Mouse (Mus musculus): ENCODE results near the gene Tpsg1. TPM values are rescaled to one million over a fixed set of nuclear protein-coding genes. Genes with fewer than 3 reads are reported as not detected.
A peak's percentile ranks its signal among the peaks of the same experiment; 100 is the strongest.

The Tpsg1 gene
- total RNA-seq, 2 experiments from 2014 or later: not detected

GRCm38 (mm10) chr17:25406011-25406441 is 37.0 kb downstream of the Tpsg1 start:
- peak in 1 of 2 experiments; percentile 55 for DNase-seq (ENCODE audit: extremely low spot score in 1 of 2, low spot score in 1 of 2)

GRCm38 (mm10) chr17:25407352-25407751 is 38.3 kb downstream of the Tpsg1 start:
- no peak for DNase-seq (ENCODE audit: extremely low spot score in 1 of 2, low spot score in 1 of 2)

GRCm38 (mm10) chr17:25408302-25408999 is 39.4 kb downstream of the Tpsg1 start:
- no peak for DNase-seq (ENCODE audit: extremely low spot score in 1 of 2, low spot score in 1 of 2)

DNA sequence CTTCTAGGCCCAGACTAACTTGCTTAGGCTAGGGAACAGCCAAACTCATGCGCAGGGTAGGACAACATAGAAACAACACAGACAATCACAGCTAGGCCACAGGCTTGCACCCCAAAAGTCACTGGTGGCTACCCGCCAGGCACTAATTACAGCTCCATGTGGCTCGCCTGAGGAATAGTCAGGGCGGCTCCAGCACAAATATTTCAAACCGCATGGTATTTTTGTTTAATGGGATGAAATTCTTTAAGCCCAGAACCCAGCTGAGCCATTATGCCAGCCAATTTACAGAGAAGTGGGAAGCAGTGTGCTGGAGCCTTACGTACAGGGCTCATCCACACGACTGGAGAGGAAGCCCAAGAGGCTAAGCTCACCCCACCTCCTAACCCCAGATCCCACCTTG is 40.5 kb downstream of the Tpsg1 start:
- no peak for DNase-seq (ENCODE audit: extremely low spot score in 1 of 2, low spot score in 1 of 2)

- DNase-seq (ENCODE audit: extremely low spot score in 1 of 2, low spot score in 1 of 2): no peak
These were observed 41.1 kb downstream of the Tpsg1 start for GRCm38 (mm10) chr17:25410180-25410579.

GRCm38 (mm10) chr17:25410786-25411185 is 41.7 kb downstream of the Tpsg1 start:
- DNase-seq (ENCODE audit: extremely low spot score in 1 of 2, low spot score in 1 of 2): no peak

GRCm38 (mm10) chr17:25411251-25411650 is 42.2 kb downstream of the Tpsg1 start:
- no peak for DNase-seq (ENCODE audit: extremely low spot score in 1 of 2, low spot score in 1 of 2)

GRCm38 (mm10) chr17:25414209-25414608 is 45.1 kb downstream of the Tpsg1 start:
- DNase-seq (ENCODE audit: extremely low spot score in 1 of 2, low spot score in 1 of 2): no peak

DNA sequence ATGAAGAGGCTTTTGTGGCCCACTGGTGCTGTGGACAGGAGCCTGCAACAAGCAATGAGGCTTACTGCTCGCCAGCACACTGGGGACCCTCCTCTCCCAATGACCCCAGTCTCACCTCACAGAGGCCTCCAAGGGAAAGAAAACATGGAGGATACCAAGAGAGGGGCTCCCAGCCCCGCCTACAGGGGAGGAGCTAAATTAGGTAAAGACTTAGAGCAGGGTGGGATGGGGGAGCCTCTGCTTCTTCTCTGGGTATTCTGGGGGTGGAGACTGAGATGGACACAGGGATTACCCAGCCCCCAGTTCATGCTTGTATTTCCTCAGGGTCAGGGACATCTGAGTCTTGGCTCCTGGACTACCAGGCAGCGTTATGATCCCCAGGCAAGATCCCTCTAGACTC is 45.8 kb downstream of the Tpsg1 start:
- DNase-seq (ENCODE audit: extremely low spot score in 1 of 2, low spot score in 1 of 2): no peak

- DNase-seq (ENCODE audit: extremely low spot score in 1 of 2, low spot score in 1 of 2): no peak
These were observed 46.4 kb downstream of the Tpsg1 start for GRCm38 (mm10) chr17:25415421-25415913.

DNA sequence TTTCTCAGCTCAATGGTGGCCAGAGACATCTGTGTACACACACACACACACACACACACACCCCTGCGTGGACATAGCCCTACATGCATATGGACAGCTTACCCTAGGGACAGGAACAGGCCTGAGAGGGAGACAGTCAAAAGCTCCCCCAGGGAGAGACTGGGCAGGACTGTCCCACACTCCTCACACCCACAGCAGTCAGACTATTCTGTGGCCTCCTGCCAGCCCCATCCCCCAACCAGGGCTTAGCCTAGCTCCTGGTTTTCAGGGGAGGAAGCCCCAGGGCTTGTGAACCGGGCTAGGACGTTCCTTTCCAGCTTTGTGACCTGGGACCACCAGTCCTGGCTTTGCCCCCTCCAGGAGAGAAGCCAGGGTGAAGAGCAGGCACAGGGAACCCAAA is 47.1 kb downstream of the Tpsg1 start:
- DNase-seq (ENCODE audit: extremely low spot score in 1 of 2, low spot score in 1 of 2): no peak

DNA sequence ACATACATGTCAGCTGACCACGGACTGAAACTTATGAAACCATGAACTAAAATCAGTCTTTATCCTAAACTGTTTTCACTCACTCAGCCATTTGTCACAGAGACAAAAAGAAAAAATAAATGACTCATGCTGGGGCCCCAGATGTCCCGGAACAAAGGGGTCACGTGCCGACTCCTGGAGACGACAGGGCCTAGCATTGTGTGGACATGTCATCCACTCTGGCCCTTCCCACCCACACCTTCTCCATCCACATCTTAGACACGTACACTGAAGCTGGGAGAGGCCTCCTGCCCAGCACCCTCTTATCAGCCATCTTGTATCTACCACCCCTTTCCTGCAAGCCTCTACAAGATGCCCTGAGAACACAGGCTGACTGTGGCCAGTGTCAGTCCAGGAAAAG is 48.9 kb downstream of the Tpsg1 start:
- DNase-seq (ENCODE audit: extremely low spot score in 1 of 2, low spot score in 1 of 2): no peak

- no peak for DNase-seq (ENCODE audit: extremely low spot score in 1 of 2, low spot score in 1 of 2)
These were observed 49.9 kb downstream of the Tpsg1 start for GRCm38 (mm10) chr17:25418926-25419325.

DNA sequence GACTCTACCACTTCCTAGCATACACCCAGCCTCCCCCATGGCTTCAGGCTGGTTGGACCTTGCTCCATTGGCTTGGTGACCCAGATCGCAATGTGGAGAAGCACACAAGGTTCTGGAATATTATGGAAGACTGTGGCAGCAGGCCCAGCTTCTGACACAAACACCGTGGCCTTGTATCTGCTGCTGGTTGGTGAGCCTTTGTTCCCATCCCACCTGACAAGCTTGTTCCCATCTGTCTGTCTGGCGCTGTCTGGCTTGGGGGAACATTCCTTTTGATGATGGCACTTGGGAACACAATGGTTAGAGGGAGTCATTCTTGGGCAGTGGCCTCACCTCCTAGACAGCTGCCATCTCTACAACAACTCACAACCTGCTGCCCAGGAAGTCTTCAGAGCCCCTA is 51.9 kb downstream of the Tpsg1 start:
- no peak for DNase-seq (ENCODE audit: extremely low spot score in 1 of 2, low spot score in 1 of 2)

Other genes starting within 250 kb of the Tpsg1 start
- gene Ptx4, start 248.5 kb upstream of the Tpsg1 start, total RNA-seq (2021): 1 to 10 TPM; 2.5 to 2.9 TPM
- 10 to 100 TPM; 49.6 to 54.2 TPM for gene Clcn7, start 235.9 kb upstream of the Tpsg1 start, total RNA-seq (2021)
- gene Ccdc154, start 206.8 kb upstream of the Tpsg1 start, total RNA-seq (2021): not detected
- not detected for gene Gm38655, start 193.8 kb upstream of the Tpsg1 start, total RNA-seq (2021)
- 10 to 100 TPM; 20.7 to 21.5 TPM for gene BC003965, start 184.7 kb upstream of the Tpsg1 start, total RNA-seq (2021)
- gene Unkl, start 180.9 kb upstream of the Tpsg1 start, total RNA-seq (2021): 10 to 100 TPM; 32.5 to 34.4 TPM
- gene Gnptg, start 129.1 kb upstream of the Tpsg1 start, total RNA-seq (2021): 10 to 100 TPM; 74.3 to 74.9 TPM
- 10 to 100 TPM; 25.1 to 28.5 TPM for gene Tsr3, start 129.1 kb upstream of the Tpsg1 start, total RNA-seq (2021)
- gene Baiap3, start 112.9 kb upstream of the Tpsg1 start, total RNA-seq (2021): 1 to 10 TPM; 6.6 to 8.9 TPM
- 100 to 1,000 TPM; 229 to 234 TPM for gene Ube2i, start 94.7 kb upstream of the Tpsg1 start, total RNA-seq (2021)
- not detected for gene Prss34, start 70.9 kb upstream of the Tpsg1 start, total RNA-seq (2021)
- not detected for gene Prss28, start 60.6 kb upstream of the Tpsg1 start, total RNA-seq (2021)
- not detected for gene Prss29, start 50.6 kb upstream of the Tpsg1 start, total RNA-seq (2021)
- gene Tpsab1, start 23.7 kb upstream of the Tpsg1 start, total RNA-seq (2021): under 1 TPM in 1 of 2 experiments, not detected in 1; 0.42 TPM
- gene Tpsb2, start 3.0 kb upstream of the Tpsg1 start, total RNA-seq (2021): 1 to 10 TPM in 1 of 2 experiments, under 1 TPM in 1; 0.35 to 1.2 TPM
- 100 to 1,000 TPM in 1 of 2 experiments, 10 to 100 TPM in 1; 91.0 to 119 TPM for gene Cacna1h, start 64.5 kb downstream of the Tpsg1 start, total RNA-seq (2021)
- 1 to 10 TPM; 1.7 to 2.4 TPM for gene Tekt4, start 85.3 kb downstream of the Tpsg1 start, total RNA-seq (2021)
- under 1 TPM in 1 of 2 experiments, not detected in 1; 0.15 TPM for gene Sstr5, start 128.0 kb downstream of the Tpsg1 start, total RNA-seq (2021)
- gene Sox8, start 201.4 kb downstream of the Tpsg1 start, total RNA-seq (2021): 10 to 100 TPM; 61.9 to 67.1 TPM
- 10 to 100 TPM; 24.9 to 34.0 TPM for gene Lmf1, start 209.8 kb downstream of the Tpsg1 start, total RNA-seq (2021)

Data from layer of hippocampus, postnatal 25 days (tissue).